Mouse (Mus musculus) stomach, postnatal 0 days (tissue): ENCODE measurements around the gene Fuk.

Source experiments
- CTCF ChIP-seq: IDR thresholded peaks from 2 replicates; pipeline ENCODE4 v1.5.1; 2016; ENCODE audit warnings: antibody characterized with exemption, low read depth, mild to moderate bottlenecking, moderate library complexity
- EP300 ChIP-seq: optimal IDR thresholded peaks from 2 replicates; pipeline ENCODE3; 2016; ENCODE audit warnings: antibody characterized with exemption

- no peak for TF ChIP-seq EP300
- no peak for TF ChIP-seq CTCF
These were observed 18.5 kb upstream of the Fuk start for GRCm38 (mm10) chr8:110920773-110921277.
